Mouse (Mus musculus) forebrain, embryonic 11.5 days (tissue): ENCODE measurements around the gene Ypel2. TPM values are rescaled to one million over a fixed set of nuclear protein-coding genes. Genes with fewer than 3 reads are reported as not detected.

Experiments used
- ATAC-seq: fragments of 200-750 bp; cut with Nextera tagmentation; replicated peaks from 2 replicates; pipeline ENCODE4 v1.8.0; 2017; ENCODE audit warnings: moderate TSS enrichment; ENCODE audit not compliant: low FRiP score
- DNase-seq: peaks from one replicate; pipeline ENCODE4 v3.0.0-alpha.2; 2017; ENCODE audit warnings: low spot score
- H3K27ac ChIP-seq: fragments of 300-500 bp; sonication (generic); 2 replicates; pipeline ENCODE4 v1.5.1; 2014; ENCODE audit warnings: low read depth, low read length
- H3K27me3 ChIP-seq: fragments of 300-500 bp; sonication (generic); 2 replicates; pipeline ENCODE4 v1.6.1; 2014; ENCODE audit warnings: mild to moderate bottlenecking, low read length, mixed read lengths; ENCODE audit not compliant: control insufficient read depth, insufficient read depth
- H3K36me3 ChIP-seq: fragments of 300-500 bp; sonication (generic); 2 replicates; pipeline ENCODE4 v1.6.1; 2014; ENCODE audit warnings: mild to moderate bottlenecking, low read length, moderate library complexity, mixed read lengths; ENCODE audit not compliant: control insufficient read depth, insufficient read depth
- H3K4me1 ChIP-seq: fragments of 300-500 bp; sonication (generic); replicated peaks from 2 replicates; pipeline ENCODE4 v1.6.1; 2014; ENCODE audit warnings: low read length, mixed read lengths; ENCODE audit not compliant: control insufficient read depth, insufficient read depth
- H3K4me2 ChIP-seq: fragments of 300-500 bp; sonication (generic); 2 replicates; pipeline ENCODE4 v1.6.1; 2014; ENCODE audit warnings: low read depth, mild to moderate bottlenecking, low read length, moderate library complexity, mixed read lengths; ENCODE audit not compliant: severe bottlenecking
- H3K4me3 ChIP-seq: fragments of 300-500 bp; sonication (generic); 2 replicates; pipeline ENCODE4 v1.5.1; 2014; ENCODE audit warnings: low read depth, low read length
- H3K9ac ChIP-seq: fragments of 300-500 bp; sonication (generic); 2 replicates; pipeline ENCODE4 v1.6.1; 2014; ENCODE audit warnings: low read length
- H3K9me3 ChIP-seq: fragments of 300-500 bp; sonication (generic); 2 replicates; pipeline ENCODE4 v1.6.1; 2016; ENCODE audit warnings: low read length, mixed read lengths; ENCODE audit not compliant: control insufficient read depth
- WGBS: fragments of 180-500 bp; shearing (Covaris S2); extraction: QIAGEN DNeasy Blood & Tissue Kit; methylation state at CpG from one replicate; pipeline ENCODE4 v1.1.7; 2014; 5-methylcytosine and 5-hydroxymethylcytosine counted together
- polyA plus RNA-seq: library from polyadenylated mRNA; unstranded; fragments of >200 nt; fragmentation: Nextera tagmentation; extraction: Ambion mirVana; gene quantifications from 2 replicates; pipeline ENCODE4 v1.2.1, GENCODE M21; 2014

Ypel2 gene
- polyA plus RNA-seq, 1 experiment from 2014 or later: 5.4 TPM

- DNase-seq (no peak), ATAC-seq (no peak)
- WGBS: 77% methylated on average over 3 of the region's 3 CpGs
- Histone ChIP-seq H3K4me3 (no peak overlapping the region), H3K9me3 (no peaks in the 10 kb centered on the region), H3K4me1 (no peaks in the 10 kb centered on the region), H3K27me3 (no peaks in the 10 kb centered on the region), H3K27ac (no peak overlapping the region), H3K4me2 (no peak overlapping the region), H3K9ac (no peak overlapping the region), H3K36me3 (no peaks in the 10 kb centered on the region)
These were observed 68.9 kb downstream of the Ypel2 start for GRCm38 (mm10) chr11:86924629-86925028.

DNA sequence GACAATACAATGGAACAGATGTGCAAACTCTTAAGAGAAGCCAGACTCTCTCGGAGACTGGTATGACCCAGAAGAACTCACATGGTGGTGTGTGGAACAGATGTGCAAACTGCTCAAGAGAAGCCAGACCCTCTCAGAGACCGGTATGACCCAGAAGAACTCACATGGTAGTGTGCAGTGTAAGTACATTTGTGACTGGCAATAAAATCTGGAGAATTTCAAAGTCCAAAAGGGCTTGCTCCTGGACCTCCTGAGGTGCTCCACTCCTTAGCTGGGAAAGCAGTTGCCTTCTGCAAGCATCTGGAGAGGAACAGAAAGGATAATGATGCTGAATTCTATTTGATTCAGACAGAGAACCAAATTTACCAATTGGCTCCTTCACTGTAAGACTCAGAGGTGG is 69.9 kb downstream of the Ypel2 start:
- Histone ChIP-seq H3K9ac (no peak overlapping the region), H3K9me3 (no peaks in the 10 kb centered on the region), H3K4me1 (no peaks in the 10 kb centered on the region), H3K4me2 (no peak overlapping the region), H3K27me3 (no peaks in the 10 kb centered on the region), H3K36me3 (no peaks in the 10 kb centered on the region), H3K4me3 (no peak overlapping the region), H3K27ac (no peak overlapping the region)
- DNase-seq: no peak
- WGBS: 69% methylated on average over 2 of the region's 2 CpGs
- no peak for ATAC-seq

DNA sequence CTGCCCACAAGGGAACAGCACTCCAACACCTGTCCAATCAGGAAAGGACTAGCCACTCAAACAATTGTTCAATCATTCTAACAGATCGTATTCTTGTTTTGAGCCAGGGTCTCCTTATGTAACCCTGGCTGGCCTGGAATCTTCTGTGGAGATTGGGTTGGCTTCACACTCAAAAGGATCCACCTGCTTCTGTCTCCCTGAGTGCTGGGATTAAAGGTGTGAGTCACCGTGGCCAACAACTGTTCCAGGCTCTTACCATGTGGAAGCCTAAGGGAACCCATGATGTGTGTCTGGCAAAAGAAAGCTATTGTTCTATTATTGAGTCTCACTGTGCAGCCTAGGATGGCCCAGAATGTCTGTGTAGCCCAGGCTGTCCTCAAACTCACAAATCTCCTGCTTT is 71.5 kb downstream of the Ypel2 start:
- no peak for ATAC-seq
- WGBS: 87% methylated on average over 2 of the region's 2 CpGs
- Histone ChIP-seq H3K27ac (no peak overlapping the region), H3K4me3 (no peak overlapping the region), H3K27me3 (no peaks in the 10 kb centered on the region), H3K9me3 (no peaks in the 10 kb centered on the region), H3K4me2 (no peak overlapping the region), H3K9ac (no peak overlapping the region), H3K4me1 (no peaks in the 10 kb centered on the region), H3K36me3 (no peaks in the 10 kb centered on the region)
- no peak for DNase-seq

- Histone ChIP-seq H3K4me2 (no peak overlapping the region), H3K36me3 (no peaks in the 10 kb centered on the region), H3K27me3 (no peaks in the 10 kb centered on the region), H3K4me3 (no peak overlapping the region), H3K9me3 (no peaks in the 10 kb centered on the region), H3K4me1 (no peaks in the 10 kb centered on the region), H3K9ac (no peak overlapping the region), H3K27ac (no peak overlapping the region)
- 85% methylated on average over 6 of the region's 6 CpGs for WGBS
- ATAC-seq (no peak), DNase-seq (no peak)
These were observed 72.2 kb downstream of the Ypel2 start for GRCm38 (mm10) chr11:86921335-86921734.

GRCm38 (mm10) chr11:86920111-86921080 is 73.1 kb downstream of the Ypel2 start:
- WGBS: 73% methylated on average over 20 of the region's 20 CpGs
- DNase-seq (no peak), ATAC-seq (no peak)
- no peak overlapping the region for H3K4me3 ChIP-seq
- no peaks in the 10 kb centered on the region for H3K36me3 ChIP-seq
- H3K4me1 ChIP-seq: no peaks in the 10 kb centered on the region
- H3K27me3 ChIP-seq: no peaks in the 10 kb centered on the region
- no peak overlapping the region for H3K4me2 ChIP-seq
- H3K27ac ChIP-seq: no peak overlapping the region
- H3K9ac ChIP-seq: no peak overlapping the region
- H3K9me3 ChIP-seq: no peaks in the 10 kb centered on the region

- no peak overlapping the region for H3K27ac ChIP-seq
- no peak overlapping the region for H3K4me3 ChIP-seq
- ATAC-seq: no peak
- H3K27me3 ChIP-seq: no peaks in the 10 kb centered on the region
- no peak for DNase-seq
- H3K4me1 ChIP-seq: no peaks in the 10 kb centered on the region
- H3K9me3 ChIP-seq: no peaks in the 10 kb centered on the region
- H3K9ac ChIP-seq: no peak overlapping the region
- 90% methylated on average over 7 of the region's 7 CpGs for WGBS
- no peaks in the 10 kb centered on the region for H3K36me3 ChIP-seq
- no peak overlapping the region for H3K4me2 ChIP-seq
These were observed 74.0 kb downstream of the Ypel2 start for GRCm38 (mm10) chr11:86919468-86919867.

DNA sequence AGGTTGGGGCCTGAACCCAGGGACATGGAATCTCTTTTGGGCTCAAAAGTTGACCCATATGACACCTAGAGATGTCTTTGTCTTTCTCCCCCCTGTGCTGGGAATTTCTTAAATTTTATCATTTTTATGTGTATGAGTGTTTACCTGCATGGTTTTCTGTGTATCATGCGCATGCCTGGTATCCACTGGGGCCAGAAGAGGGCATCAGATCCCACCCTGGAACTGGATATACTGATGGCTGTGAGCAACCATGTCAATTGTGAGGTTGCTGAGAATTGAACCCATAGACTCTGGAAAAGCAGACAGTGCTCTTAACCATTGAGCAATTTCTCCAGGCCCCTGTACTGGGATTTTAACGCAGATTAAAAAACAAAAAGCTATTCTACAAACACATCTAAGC is 76.0 kb downstream of the Ypel2 start:
- DNase-seq (no peak), ATAC-seq (no peak)
- Histone ChIP-seq H3K4me3 (no peak overlapping the region), H3K36me3 (no peaks in the 10 kb centered on the region), H3K27ac (no peak overlapping the region), H3K4me2 (no peak overlapping the region), H3K27me3 (no peaks in the 10 kb centered on the region), H3K4me1 (no peaks in the 10 kb centered on the region), H3K9me3 (no peaks in the 10 kb centered on the region), H3K9ac (no peak overlapping the region)
- WGBS: 89% methylated on average over 2 of the region's 2 CpGs

- no peaks in the 10 kb centered on the region for H3K9me3 ChIP-seq
- no peak overlapping the region for H3K4me3 ChIP-seq
- ATAC-seq (no peak), DNase-seq (no peak)
- WGBS: 82% methylated on average over 8 of the region's 8 CpGs
- H3K4me1 ChIP-seq: no peaks in the 10 kb centered on the region
- no peaks in the 10 kb centered on the region for H3K27me3 ChIP-seq
- H3K27ac ChIP-seq: no peak overlapping the region
- no peaks in the 10 kb centered on the region for H3K36me3 ChIP-seq
- H3K9ac ChIP-seq: no peak overlapping the region
- no peak overlapping the region for H3K4me2 ChIP-seq
These were observed 76.8 kb downstream of the Ypel2 start for GRCm38 (mm10) chr11:86916596-86917249.
